Mouse (Mus musculus) heart, adult 2 months (tissue): ENCODE results near the gene Plxna2.

Experiments
- CTCF ChIP-seq: fragments of 200-600 bp; IDR thresholded peaks from 2 replicates; pipeline ENCODE4 v1.8.1; 2022; ENCODE audit warnings: antibody characterized with exemption, mild to moderate bottlenecking, moderate library complexity
- EP300 ChIP-seq: fragments of 200-500 bp; IDR thresholded peaks from 2 replicates; pipeline ENCODE4 v1.6.1; 2011; ENCODE audit warnings: low read depth, low read length, control low read depth; ENCODE audit not compliant: insufficient read depth
- POLR2A ChIP-seq: fragments of 200-500 bp; IDR thresholded peaks from 2 replicates; pipeline ENCODE4 v1.6.1; 2011; ENCODE audit warnings: mild to moderate bottlenecking, low read depth, low read length, control low read depth; ENCODE audit not compliant: insufficient read depth

DNA sequence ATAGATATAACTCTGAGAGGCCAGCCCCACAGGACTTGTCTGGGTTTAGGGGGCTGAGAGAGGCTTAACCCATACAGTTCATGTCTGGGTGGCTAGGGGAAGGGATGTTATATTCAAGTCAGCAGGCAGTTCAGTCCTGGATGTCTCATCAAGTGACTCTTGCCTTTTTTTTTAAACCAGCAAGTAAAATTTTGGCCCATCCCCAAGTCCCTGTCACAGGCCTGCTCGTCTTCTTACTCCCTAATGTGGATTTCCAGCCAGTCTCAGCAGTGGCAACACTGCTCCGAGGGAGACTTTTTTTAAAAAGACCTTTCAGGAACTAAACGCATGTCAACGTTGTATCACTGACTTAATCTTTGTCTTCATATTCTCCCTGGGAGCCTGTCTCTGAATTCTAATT is 7.0 kb downstream of the Plxna2 start:
- TF ChIP-seq CTCF: no peak
- no peak for TF ChIP-seq POLR2A
- TF ChIP-seq EP300: no peak
